Mouse (Mus musculus) ES-Bruce4 (cell line): ENCODE measurements at regions not wholly inside any gene's neighbourhood (a gene's known extent, or its start where the extent isn't known, plus 50 kb on each side); places are given as distances from the start of the nearest gene placed in this dataset.

Experiments
- CTCF ChIP-seq: IDR thresholded peaks from one replicate; pipeline ENCODE4 v1.8.1; 2011; ENCODE audit warnings: low read depth, low read length
- EP300 ChIP-seq: IDR thresholded peaks from 2 replicates; pipeline ENCODE4 v1.6.1; 2011; ENCODE audit warnings: low read depth, low read length; ENCODE audit not compliant: insufficient read depth
- POLR2A ChIP-seq: IDR thresholded peaks from one replicate; pipeline ENCODE4 v1.8.1; 2011; ENCODE audit warnings: low read length; ENCODE audit not compliant: insufficient read depth

GRCm38 (mm10) chr9:61000232-61000631, 205.9 kb downstream of the Uaca start:
- no peak for TF ChIP-seq POLR2A
- TF ChIP-seq CTCF = no peak
- TF ChIP-seq EP300 = no peak
